Mouse (Mus musculus) inflammation-experienced regulatory T-cells, adult 6 months (primary cell): ENCODE measurements around the gene Hap1. TPM values are rescaled to one million over a fixed set of nuclear protein-coding genes. Genes with fewer than 3 reads are reported as not detected.
"Not testable (repeated sequence)": the region's sequence is repeated elsewhere in the genome, so short reads cannot be mapped to it uniquely, and the experiment has no call there.

Experiments used
- ATAC-seq: one replicate; pipeline ENCODE4 v1.8.0; 2017
- polyA plus RNA-seq, 3 experiments: library from polyadenylated mRNA; unstranded; fragments of 100-300 nt; shearing (Covaris generic); gene quantifications; one replicate each; pipeline ENCODE4 v1.2.1; 2017

Gene Hap1
- polyA plus RNA-seq, 3 experiments from 2014 or later, result 0.55 to 1.1 (median 0.70) TPM

DNA sequence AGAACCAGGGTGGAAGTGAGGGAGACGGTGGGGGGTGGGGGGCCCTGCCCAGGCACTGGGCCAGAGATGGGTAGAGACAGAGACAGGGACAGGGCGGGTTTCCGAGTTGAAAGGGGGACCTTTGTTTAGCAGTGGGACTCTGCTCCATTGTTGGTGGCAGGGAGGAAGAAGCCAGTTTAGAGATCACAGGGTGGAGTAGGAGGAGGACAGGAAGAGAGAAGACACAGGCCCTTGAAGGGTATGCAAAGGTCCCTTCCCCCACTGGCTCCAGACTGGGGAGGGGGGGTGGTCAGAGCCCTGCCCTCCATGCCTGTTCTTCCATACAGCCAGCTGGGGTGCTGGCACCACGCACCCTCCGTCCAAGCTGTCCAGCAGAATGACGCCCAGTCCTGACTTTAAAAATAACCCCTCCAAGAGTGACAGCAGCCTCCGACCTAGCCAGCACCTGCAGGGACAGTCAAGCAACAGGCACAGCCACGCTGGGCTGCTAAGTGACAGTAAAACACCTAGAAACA lies 34.1 kb upstream of the Hap1 start:
- ATAC-seq, result no peak

DNA sequence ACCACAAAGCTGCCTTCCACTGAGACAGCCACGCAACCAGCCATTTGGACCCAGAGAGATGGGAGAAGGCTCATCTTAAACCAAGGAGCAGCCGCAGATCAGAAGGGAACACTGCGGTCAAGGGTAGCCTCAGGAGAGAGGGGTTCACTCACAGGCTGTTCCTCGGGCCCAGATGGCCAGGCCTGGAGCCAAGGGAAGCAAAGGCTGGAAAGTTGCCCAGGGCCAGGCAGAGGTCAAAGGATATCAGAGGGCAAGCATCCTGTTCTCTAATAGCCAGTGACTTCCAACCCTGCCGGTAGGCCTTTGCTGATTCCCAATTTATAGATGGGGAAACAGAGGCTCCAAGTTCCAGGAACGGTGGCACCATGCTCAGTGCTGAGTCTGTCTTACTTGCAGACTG lies 32.7 kb upstream of the Hap1 start:
- no peak for ATAC-seq

DNA sequence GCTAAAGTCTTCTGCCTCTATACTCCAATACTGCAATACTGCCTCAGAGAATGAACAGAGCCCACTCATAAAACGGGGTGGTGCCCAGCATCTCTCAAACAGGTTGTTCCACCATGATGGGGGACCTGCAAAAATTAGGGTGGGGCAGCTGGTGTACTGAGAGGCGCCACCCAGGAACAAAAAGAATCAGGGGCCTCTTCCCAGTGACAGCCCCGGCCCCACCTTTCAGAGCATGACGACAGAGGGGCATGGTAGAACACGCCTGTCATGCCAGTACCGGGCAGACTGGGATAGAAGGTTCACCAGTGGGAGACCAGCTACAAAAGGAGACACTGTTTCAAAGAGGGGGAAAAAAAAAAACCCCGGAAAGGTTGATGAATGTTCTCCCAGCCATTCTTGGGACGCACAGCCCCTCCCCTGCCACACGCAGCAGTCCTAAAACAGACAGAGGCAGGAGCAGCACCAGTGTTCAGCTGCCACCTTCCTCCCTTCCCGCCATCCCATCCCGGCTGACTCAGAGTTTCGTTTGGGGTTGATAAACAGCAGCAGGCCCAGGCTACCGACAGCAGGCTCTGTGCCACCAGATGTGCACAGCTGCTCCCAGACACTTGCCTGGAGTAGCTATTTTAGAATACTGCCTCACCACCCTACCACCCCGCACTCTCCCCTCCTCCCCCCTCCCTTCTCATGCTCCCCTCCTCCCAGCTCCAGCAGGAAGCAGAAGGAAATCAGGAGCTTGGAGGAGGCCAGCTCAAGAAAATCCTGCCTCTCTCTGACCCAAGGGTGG lies 31.9 kb upstream of the Hap1 start:
- ATAC-seq, result no peak

DNA sequence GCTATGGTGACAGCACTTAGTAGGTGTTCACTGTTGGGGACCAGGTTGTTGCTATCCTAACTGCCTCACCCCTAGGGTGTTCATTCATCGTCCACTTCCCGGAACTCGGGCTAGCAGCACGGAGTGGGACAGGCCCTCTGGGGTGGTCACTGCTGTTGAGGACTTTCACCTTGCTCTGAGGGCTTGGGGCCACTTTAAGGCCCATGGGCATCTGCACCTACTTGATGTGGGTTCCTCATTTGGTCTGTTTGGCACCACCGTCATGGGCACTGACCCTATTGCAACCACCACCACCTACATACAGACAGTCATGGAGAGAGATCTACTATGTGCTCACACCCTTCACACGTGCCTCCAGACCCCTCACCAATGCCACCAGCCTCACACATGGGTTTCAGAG lies 31.2 kb upstream of the Hap1 start:
- ATAC-seq, result no peak

DNA sequence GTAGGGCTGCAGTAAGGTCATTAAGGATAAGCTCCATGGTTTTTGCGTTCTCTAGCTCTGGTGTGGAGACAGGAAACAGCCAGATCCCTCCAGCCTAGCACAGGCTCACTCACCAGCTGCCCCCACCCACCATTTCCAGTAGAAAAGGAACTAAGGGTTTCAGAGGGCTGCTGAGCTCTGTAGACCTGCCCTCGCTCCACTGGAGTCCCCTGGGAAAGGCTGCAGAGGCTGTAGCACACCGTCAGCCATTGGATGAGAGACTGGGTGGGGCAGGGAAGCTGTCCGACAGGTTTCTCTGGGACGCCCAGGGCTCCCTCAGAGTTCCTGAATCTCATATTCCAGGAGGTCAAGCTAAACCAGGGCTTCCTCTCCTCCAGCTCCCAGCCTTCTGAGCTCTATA lies 30.7 kb upstream of the Hap1 start:
- ATAC-seq, result no peak

DNA sequence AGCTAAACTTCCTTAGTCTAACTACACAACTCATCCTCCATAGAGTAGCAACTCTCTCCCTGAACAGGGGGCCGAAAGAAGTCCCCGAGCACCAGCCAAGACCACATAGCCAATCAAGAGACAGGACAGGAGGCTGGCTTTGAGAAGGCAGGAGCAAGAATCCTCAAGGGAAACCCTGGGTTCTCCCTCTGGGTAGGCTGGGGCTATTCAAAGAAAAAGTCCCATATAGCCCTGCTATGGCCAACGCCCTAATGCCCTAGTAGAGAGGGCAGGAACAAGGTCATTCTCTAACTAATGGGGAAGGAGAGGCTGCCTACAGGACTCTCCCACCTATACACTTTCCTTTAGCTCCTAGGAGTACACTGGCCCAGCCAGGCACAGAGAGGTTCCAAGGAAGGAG lies 29.1 kb upstream of the Hap1 start:
- ATAC-seq, result no peak

DNA sequence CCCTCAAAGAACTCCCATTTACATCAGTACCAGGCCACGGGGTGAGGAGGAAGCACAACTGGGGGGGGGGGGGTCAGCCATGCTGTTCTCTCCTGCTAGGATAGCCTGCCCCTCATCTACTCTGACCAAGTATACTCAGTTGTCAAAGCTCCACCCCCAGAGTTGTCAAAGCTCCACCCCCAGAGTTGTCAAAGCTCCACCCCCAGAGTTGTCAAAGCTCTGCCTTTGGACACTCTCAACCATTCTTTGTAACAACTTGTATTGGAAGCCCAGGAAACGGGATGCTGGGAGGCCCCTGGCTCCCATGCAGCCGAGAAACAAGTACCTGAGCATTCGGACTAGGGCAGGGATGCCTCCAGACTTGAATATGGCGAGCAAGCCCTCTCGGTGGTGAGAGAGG lies 26.8 kb upstream of the Hap1 start:
- ATAC-seq, result no peak

DNA sequence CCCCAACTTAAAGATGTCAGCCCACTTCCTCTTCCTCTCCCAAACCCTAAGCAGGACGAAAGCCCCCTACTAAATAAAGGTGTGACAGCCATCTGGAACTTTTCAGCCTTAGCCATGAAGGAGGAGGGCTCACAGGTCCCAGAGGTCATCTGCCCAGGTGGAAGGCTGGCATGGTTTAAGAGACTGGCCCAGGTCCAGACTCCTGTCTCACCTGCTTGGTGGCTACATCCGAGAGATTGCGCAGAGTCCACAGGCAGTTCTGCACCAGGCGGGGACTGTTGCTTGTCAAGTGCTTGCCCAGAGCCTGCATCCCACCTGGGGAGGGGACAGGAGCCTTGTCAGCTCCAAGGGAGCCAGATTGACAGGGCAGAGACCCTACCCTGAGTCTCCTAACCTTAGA lies 23.4 kb upstream of the Hap1 start:
- no peak for ATAC-seq

DNA sequence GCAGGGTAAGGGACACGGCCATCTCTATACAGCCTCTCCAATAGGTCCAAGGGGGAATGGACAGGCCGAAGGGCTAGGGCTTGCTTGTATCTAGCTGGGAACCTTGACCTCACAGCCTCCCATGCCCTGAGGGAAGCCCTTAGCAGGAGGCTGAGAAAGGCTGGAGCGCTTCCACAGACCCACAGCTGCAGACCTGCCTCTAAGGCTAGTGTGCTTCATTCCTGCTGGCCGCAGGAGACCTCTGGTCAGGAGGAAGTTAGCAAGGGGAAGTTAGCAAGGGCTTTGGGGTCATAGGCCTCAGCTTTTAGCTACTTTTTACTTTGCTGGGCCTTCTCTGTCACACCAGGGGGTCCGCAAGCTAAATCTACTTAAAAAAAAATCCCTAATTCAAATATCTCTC lies 22.5 kb upstream of the Hap1 start:
- ATAC-seq, result no peak

DNA sequence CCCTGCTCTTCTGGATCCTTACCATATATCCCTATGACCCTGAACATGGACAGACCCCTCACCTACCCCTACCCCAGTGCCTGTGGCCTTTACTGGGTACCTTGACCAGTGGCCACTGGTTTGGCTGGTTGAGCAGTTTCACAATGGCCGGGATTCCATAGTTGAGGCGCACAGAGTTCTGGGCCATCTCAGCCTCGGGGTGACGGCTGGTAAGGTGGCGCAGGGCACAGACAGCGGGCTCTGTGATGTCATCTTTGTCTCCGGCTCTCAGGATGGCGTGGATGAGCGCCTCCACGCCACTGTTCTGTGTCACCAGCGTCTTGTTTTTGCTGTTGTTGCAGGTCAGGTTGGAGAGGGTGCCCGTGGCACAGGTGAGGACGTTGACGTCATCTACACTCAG lies 22.1 kb upstream of the Hap1 start:
- ATAC-seq, result no peak

DNA sequence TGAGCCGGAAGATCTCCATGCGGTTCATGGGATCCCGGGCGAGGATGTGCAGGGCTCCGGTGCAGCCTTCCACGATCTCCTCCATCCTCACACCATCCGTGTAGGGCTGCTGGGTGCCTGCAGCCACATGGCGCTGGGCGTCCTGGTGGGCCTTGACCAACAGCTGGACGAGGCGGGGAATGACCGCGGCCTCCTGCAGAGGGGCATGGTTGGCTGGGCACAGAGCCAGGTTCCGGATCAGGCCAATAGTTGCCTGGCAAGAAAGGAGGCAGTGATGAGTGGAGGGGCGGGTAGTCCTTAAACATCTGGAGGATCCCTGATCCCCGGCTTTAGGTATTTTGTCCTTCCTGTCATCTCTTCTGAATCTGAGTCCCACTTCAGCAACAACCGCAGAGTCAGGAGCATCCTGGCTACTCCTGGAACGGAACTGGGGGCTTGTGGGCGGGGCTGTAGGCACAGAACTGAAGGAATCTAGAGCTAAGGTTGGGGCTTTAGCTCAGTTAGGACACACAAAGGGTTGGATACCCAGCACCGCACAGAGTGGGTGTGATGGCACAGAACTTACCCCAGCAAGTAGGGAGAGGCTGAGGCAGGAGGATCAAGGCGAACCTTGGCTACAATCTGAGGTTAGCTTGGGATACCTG lies 20.9 kb upstream of the Hap1 start:
- no peak for ATAC-seq

DNA sequence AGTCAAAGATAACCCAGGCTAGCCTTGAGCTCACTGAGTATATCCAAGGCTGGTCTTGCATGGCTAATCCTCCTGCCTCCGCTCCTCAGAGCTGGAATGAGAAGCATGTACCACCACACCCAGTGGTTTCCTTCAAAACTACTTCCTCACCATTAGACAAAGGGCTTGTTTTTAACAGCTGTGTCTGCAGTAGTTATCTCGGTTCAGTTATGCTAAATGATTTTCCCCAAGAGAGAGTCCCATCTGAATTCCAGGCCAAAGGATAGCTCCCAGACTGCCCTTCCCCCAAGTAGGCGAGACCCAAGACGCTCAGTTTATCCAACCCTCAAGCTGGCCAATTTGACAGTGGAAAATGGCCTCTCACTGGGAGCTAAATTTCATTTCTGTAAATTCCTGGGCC lies 20.1 kb upstream of the Hap1 start:
- no peak for ATAC-seq

DNA sequence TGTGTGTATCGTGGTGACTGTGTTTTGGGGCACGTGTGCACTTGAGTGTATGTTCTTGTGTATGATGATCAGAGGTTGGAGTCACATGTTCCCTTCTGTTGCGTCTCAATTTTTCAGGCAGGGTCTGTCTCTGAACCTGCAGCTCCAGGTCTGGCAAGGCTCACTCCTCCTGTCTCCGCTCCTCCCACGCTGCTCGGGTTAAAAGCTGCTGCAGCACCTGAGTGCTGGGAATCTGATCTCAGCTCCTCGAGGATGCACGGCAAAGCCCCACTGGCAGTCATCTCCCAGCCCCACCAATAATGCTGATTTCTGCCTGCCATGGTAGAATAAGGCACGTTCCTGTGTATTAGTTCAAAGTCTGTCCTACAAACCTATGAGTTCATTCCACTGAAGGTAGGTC lies 19.2 kb upstream of the Hap1 start:
- ATAC-seq, result no peak

DNA sequence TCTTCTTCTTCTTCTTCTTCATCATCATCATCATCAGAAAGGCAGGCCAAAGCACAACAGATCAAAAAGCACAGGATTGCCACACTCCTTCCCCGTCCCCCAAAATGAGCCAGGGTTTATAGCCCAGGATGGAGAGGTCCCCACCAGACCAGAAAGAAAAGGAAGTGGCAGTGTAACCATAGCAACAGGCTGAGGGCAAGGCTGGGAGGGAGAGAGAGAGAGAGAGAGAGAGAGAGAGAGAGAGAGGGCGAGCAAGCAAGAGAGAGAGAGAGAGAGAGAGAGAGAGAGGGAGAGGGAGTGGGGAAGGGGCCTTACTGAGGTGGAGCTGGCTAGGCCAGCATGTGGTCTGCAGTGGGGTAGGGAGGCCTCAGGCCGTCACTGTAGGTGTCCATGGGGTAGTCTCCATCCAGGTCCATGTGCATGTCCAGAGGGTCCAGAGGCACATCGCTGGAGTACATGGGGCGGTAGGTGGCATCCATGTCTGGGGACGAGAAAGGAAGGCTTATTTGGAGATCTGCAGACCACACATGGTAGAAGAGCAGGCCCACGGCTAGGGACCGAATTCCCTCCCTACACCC lies 16.1 kb upstream of the Hap1 start:
- ATAC-seq, result no peak

DNA sequence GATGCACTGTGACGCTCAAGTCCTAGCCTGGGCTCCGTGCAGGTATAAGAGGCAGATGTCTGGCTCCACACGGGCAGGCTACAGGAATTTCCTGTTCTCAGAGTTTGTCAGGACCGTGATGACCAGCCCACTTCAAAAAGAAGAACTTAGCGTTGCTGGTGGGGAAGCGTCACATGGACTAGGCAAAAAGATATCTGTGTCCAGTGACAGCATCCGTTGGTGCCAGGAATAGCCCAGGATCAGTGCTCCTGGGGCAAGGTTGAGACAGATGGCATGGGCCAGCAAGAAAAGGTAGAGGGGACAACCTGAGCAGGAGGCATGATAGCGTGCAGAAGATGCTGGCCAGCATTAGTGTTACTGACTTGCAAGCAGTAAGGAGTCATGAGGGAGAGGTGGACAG lies 13.9 kb upstream of the Hap1 start:
- no peak for ATAC-seq

DNA sequence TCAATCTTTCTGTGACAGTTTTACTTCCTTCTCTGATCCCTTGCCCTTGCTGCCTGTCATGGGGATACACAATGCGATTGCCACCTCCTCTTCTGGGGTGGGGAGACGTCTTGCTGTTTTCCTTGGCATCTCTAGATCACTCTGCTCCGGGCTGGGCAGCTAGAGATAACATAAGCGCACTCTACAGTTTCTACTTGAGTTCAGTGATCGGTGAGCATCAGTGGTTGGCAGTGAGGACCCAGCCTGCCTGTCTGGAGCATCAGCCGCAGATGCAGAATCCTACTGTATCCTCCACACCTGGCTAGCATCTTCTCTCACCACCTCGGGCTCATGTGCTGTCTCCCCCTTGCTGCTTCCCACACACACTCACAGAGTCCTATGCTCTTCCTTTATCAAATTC lies 13.2 kb upstream of the Hap1 start:
- ATAC-seq, result no peak

DNA sequence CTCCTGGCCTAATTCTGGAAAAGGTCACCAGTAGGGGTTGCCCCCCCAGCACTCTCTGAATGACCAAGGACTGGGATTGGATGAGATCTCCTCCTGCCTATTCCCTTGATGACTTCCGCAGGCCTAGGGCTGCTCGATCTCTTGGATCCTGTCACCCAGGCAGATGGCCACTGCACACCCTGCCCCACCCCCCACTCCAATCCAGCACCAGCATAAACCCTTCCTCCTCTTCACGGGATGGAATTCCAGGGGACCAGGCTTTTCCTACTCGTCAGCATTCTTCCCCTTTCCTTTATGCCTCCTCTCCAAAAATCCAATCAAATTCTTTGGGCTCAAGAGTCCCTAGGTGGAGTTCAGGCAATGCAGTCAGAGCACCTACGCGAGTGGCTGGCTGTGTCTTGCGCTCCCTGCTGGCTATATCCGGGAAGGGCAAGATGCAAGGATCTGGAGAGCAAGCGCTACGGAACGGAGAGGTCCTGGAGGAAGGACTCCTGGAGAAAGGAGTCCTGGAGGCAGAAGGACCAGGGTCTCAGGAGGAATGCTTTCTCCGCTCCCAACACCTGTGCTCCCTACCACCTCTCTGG lies 7.1 kb upstream of the Hap1 start:
- no peak for ATAC-seq

DNA sequence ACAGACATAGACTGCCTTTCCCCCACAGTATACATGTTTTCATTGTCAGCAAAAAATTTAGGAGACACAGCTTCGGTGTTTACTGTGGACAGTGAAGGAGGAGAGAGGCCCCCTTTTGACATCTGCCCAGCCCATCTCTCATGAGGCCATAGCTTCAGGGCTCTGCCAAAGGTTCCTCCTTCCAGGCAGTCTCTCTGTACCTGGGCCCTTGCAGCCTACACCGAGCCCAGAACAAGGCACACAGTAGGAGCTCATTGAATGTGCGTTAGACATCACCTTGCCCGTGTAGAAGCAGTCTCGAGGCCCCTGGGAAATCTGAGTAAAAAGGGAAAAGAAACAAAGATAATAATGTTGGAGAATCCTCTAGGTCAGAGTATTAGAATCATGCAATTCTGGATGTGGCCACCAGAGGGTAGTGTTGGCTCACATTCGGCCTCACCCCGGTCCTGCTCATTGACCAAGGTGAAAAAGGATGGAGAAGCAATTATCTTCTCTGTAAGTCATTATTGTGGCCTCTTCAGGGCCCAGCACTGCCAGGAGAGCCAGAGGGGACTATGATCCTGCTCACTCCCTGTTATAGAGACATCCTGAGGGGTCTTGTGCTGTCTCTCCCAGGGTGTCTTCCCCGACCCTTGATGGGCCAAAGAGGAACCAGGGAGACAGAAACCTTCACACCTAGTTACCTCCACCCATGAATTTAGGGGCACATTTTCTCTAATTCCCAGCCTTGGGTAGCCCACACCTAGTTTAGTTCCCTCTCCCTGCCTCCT lies 6.5 kb upstream of the Hap1 start:
- no peak for ATAC-seq

DNA sequence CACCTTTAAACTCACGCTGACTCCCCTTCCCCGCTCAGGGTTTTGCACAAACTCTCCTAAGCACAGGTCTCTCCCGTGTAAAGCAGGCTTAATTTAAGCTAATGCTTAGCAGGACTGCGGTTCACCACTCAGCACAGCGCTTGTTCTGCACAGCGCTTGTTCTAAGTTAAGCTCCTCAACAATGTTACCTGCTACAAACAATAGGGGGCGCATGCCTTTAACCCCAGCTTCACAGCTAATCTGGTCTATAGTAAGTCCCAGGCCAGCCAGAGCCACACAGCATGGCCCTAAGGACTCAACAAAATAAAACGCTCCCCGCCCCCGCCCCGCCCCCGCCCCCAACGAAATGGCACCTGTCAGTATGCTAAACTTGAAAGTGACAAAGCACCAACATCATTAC lies 5.1 kb upstream of the Hap1 start:
- not testable (repeated sequence) for ATAC-seq

DNA sequence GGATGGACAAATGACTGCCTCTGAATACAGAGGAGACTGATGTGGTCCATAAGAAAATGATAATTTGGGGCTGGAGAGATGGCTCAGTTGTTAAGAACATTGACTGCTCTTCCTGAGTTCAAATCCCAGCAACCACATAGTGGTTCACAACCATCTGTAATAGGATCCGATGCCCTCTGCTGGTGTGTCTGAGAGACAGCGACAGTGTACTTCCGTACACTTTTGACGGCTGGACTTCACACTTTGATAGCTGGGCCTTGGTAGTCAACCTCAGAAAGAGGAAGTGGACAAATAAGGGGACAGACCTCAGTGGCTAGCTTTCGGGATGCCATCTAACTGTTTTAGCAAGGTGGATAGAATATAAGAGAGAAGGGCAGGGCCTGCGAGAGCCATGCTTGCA lies 4.2 kb upstream of the Hap1 start:
- ATAC-seq, result no peak

DNA sequence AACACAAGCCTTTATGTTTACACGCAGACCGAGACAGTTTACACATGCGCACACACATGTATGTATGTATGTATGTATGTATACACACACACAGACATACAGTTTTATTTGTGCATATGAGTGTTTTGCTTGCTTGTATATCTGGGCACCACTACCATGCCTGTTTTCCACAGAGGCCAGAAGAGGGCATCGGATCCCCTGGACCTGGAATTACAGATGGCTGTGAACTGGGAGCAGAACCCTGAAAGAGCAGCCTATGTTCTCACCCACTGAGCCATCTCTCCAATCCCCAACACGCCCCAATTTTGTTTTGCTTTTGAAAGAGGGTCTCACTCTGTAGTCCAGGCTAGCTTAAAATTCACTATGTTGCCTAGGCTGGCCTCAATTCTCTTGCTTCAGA lies 1.5 kb upstream of the Hap1 start:
- no peak for ATAC-seq

DNA sequence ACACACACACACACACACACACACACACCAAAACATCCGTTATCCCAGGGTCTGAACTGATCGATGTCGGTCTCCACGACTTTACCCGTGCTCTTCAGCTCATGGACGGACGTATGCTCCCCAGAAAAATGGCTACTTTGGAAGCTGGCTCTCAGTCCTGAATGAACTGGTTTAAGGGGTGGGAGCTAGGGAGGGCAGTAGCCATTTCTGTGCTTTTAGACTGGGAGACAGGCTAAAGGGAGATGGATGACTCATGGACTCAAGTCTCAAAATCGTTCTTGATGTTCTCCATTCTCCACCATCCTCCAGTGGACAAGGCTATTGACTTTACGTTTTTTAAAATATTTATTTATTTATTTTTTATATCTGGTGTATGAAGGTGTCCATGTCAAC lies 887 bp upstream of the Hap1 start:
- no peak for ATAC-seq
